Mouse (Mus musculus) heart, adult 18-20 months (tissue): ENCODE measurements around the gene Eomes. TPM values are rescaled to one million over a fixed set of nuclear protein-coding genes. Genes with fewer than 3 reads are reported as not detected.

Experiments used
- DNase-seq, 2 experiments: peaks; one replicate each; pipeline ENCODE4 v3.0.0; 2021 to 2022; ENCODE audit warnings: mixed read lengths in 1 of 2
- total RNA-seq, 2 experiments: library from RNA; stranded (reverse); gene quantifications; 2 replicates each; pipeline ENCODE4 v1.2.3; 2021

The Eomes gene
- total RNA-seq, 2 experiments from 2014 or later = 0.07 to 0.10 TPM

DNA sequence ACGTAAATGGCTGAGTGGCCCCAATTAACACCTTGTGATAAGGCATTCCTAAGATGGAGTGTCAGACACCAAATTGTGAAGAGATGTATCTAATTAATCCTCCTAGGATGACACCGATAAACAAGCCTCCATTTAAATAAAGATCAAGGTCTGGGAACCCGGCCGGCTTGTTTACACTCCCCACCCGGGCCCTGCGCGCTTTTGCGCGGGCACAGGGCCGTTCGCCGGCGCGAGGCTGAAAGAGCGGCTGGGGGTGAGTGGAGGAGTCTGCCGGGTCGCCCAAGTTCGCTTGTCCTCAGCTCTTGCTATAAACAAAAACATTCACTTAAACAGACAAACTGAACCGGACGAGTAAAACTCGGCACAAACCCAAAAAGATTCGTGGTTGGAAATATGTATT, 9.6 kb downstream of the Eomes start:
- peak in 1 of 2 experiments; percentile 42 for DNase-seq

DNA sequence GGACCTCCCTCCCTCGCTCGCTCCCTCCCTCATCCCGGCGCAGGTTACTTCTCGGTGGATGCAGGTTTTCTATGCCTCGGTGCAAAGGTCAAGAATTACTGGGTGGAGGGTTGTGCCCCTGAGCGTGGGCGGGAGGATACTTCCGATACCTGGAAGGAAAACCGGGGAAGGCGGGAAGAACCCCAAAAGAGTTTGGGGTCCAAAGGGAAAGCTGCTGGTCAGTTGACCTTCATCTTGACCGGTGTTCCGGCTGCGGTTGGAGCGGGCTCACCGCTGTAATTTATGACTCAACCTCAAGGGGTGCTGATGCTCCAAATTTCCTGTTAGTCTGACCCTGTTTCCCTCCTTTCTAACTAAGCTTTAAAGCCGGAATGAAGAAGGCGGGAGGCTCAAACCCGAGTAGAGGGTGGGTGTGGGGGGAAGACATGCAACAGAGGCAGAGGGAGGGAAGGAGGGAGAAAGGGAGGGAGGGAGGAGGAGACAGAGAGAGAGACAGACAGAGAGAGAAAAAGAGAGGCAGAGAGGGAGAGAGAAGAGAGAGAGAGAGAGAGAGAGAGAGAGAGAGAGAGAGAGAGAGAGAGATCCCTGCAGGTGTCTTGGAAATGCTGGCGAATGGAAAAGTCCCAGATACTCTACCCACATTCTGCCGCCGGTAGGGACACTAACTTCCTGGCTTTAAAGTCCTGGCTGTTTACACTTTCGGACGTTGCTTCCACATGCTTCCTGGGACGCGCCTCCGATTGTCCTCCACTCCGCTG, 10.3 kb downstream of the Eomes start:
- peak; percentile 60 to 77 for DNase-seq

DNA sequence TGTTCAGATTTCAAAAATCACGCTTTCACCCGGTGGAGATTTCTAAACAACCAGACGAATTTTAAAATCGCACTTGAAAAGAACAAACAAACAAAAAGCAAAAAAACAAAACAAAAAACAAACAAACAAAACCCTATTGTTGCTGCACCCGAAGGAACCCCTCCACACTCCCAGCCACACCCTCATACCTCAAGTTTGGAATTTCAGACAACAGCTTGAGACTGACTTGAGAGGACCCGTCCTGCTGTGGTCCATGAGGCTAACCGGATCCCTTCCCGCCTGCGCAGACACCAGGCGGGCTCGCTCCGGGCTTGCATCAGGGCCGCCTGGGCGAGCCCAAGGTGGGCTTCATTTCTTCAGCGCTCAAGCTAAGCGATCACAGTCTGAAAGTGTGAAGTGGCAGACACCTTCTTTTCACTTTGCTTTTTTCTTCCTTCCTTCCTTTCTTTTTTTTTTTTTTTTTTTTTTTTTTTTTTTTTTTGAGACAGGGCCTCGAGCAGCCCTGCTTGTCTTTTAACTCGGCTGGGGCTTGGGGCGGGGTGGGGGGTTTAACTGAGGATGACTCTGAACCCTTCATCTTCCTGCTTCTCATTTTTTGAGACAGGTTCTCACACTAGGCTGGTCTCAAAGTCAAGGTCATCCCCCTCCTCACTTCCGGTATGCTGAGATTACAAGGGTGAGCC, 11.0 kb downstream of the Eomes start:
- peak in 1 of 2 experiments; percentile 25 for DNase-seq

DNA sequence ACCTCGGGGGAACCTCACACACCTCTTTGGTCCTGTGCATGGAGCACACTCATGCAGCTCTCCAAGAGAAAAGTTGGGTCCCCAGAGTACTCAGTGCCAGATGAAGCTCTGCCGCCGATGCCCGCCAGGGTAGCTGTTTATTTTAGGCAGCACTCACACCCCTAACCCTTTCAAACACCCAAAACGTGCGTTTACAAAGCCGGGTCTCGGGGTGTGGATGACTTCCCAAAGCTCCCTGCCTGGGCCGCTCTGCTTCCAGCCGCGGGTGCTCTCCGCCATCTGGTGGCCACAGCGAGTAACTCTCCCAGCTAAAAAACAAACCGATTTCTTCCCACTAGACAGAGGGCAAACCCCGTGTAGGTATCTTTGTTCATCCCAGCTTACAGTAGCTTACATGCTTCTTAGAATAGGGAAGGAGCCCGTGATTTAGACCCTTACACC, 11.6 kb downstream of the Eomes start:
- peak; percentile 61 to 85 for DNase-seq

DNA sequence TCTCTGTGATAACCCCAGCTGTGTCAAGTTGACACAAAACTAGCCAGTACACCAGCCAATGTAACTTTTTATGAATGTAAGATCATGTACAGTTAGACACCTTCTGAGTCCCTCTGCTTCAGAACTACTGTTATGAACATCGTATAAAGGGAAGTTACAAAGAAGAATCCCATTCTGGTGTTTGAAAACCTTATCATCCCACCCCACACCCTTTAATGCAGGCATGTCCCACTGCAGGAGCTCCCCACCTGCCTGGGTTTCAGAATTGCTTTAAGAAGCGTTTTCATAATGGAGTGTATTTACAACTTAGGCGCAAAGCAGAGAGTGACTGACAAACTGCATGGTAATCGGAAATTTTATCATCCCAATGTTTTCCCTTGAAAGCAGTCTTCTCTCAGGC, 13.2 kb downstream of the Eomes start:
- no peak for DNase-seq

DNA sequence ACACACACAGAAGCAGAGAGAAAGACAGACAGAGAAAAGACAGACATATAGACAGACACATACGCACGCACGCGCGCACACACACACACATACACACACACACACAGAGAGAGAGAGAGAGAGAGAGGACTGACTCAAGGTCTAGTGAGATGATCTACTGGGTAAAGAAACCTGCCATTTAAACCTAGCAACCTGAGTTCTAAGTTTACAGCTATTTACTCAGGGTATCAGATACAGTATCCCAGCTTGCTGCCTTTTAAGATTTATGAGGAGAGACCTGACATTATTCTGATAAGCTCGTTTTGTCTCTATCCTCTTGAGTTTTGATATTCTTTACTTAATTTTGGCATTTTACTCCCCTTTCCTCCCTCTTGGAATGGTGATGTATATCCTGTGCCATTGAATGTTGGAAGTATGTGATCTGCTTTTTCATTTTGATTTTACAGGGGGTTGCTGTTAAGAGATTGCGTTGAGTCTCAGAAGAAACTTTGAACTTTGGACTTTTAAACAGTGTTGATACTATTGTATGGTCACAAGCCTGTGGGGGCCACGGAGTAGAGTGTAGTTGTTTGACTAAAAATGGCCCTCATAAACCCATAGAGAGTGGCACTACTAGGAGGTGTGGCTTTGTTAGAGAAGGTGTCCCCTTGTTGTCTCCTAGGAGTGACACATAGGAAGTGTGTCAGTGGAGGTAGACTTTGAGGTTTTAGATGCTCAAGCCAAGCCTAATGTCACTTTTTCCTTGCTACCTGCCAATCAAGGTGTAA, 15.1 kb downstream of the Eomes start:
- DNase-seq = no peak

DNA sequence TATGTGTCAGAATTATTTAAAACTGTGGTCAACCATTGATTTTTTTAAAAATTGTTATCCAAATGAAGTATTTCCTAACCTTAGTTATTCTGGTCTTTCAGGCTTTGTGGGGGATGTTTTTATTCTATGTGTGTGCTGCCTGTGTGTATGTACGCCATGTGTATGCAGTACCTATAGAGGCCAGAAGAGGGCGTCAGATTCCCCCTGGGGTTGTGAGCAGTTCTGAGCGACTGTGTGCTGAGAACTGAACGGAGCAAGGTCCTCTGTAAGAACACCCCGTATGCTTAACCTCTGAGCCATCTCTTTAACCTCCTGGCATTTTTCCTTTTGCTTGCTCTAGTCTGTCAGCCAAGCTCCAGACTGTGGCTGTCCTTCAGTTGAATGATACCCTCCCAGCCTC, 16.1 kb downstream of the Eomes start:
- no peak for DNase-seq

DNA sequence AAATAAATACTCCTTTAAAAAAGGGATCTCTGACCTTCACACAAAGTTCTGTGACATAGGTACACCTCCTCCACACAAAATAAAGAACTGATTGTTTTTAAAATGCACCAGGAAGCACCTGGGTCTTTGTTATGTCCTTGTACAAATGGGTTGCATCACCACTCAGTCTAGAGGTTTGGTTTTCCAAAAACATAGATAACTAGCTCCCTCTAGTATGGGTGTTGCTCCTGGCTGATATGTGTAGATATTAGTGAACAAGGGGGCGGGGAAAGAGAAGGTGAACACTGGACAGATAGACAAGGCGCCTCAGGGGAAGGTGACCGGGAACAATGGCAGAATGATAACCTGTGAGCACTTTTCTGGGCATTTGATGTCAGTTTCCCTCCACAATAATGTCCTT, 17.9 kb downstream of the Eomes start:
- no peak for DNase-seq

DNA sequence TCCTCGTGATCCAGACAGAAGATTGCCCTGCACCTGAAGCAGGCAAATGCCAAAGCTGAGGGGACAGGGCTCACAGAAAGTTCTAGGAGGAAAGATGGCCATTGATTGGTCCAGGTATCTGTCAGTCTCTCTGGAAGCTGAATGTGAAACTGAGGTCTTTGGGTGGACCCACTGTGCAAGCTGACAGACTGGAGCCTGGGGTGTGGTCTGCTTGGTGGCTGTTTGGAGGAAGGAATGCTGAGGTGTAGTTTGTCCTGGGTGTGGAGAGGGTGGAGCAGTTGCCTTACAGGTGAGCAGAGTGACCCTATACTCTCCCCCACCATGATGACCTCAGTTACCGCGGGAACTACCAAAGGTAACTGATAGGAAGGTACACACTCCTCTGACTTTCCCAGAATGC, 18.9 kb downstream of the Eomes start:
- no peak for DNase-seq

DNA sequence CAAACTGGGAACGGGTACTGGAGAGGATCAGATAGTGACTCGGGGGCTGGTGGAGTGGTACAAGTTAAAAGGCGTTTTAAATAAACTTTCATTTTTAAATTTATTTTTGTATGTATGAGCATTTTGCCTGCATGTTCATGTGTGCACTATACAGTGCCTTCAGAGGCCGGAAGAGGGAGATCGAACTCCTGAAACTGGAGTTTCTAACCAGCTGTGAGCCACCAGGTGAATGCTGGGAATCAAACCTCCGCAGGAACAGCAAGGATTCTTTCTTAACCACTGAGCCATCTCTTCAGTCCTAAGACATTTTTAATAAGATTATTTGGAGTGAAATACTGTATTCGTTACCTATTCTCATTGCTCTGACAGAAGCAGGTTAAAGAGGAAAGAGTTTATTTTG, 20.0 kb downstream of the Eomes start:
- no peak for DNase-seq

DNA sequence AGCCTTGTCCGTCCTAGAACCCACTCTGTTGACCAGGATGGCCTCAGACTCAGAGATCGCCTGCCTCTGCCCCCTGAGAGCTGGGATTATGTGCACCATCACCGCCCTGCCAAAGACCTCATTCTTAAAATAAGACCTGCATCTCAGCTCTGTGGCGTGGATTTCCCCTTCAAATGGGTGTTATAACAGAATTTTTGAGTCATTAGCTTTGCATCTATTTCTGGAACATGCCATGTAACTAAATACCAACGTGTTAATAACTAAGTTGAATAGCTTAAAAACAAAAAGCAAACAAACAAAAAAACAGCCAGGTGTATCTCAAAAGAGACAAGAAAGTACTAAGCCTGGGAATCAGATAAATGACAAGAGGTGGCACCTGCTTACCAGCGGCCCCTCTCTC, 23.0 kb downstream of the Eomes start:
- DNase-seq = no peak

DNA sequence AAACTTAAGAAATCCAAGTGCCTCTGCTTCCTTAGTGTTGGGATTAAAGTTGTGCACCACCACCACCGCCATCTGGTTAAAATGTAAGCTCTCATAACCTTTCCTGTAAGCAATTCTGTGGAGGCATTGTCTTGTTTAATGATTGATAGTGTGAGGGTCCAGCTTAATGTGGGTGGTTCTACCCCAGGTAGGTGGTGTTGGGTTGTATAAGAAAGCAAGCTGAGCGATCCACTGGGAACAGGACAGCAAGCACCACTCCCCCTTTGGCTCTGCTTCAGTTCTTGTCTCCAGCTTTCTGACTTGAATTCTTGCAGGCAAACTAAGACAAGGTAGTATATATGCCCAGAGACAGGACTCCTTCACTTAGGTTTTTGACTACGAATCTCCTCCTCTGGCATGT, 26.6 kb downstream of the Eomes start:
- DNase-seq = no peak

DNA sequence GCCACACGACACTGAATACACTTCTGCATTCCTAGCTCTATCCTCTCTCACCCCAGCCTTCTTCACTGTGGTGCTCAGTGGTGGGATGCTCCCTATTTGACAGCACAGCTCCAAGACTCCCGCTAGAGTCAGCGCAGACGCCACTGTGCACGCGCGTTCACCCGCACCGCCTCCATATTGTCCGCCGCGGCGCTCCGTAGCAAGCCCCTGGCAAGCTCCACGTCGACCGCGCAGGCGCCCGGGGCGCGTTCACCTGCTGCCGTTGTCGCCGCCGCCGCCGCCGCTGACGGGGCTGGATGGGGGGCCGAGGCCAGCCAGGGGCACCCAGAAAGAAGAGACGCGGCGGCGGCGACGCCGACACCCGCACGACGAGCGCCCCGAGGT, 28.0 kb downstream of the Eomes start, which contains the start of gene Golga4:
Gene Golga4 (plus strand): TSS at position 248 of the 384 bp plus-strand sequence.
- peak; percentile 94 to 96 for DNase-seq

DNA sequence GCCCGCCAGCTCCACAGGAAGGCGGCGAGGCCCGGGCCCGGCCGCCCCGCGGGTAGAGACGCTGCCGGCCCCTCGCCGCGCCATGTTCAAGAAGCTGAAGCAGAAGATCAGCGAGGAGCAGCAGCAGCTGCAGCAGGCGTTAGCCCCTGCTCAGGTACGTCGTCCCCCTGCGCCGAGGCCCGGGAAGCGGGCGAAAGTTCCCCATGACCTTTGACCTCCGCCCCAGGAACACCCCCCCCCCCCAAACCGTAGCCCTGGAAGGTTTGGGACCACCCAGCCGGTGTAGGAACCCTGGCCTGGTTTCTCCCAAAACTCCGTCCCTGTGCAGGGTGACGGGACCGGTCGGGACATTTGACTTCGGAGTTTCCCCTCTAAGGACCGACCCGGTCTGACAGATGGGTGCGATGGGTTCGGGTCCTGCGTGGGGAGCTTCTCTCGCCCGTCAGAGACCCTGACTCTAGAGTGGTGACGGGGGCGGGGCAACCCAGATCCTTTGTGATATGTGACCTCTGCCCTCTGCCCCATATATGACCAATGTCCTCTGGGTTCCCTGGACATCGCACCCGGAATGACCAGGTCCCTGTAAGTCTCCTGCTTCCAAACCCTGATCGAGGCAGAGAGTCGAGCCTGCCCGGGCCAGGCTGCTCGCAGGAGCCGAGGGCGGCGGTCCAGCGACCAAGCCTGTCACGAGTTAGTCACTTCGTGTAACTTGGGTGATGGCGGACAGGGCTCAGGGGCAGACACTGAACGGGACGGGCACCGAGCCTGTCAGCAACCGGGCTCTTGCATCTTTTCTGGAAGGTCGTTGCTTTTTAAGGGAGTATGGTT, 28.6 kb downstream of the Eomes start:
- DNase-seq = peak; percentile 60 to 66

DNA sequence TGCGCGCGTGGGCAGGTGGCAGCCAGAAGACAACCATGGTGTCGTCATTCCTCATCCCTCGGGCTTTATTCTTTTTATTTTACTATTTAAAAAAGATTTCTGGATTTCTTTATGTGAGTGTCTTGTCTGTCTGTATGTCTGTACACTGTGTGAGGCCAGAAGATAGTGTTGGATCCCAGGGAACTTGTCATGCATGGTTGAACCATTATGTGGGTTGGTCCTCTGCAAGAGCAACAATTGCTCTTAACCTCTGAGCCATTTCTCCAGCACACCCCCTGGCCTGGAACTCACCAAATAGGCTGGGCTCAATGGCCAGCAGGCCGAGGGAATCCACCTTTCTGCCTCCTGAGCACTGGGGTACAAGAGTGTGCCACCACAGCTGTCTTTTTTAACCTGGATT, 29.5 kb downstream of the Eomes start:
- no peak for DNase-seq

DNA sequence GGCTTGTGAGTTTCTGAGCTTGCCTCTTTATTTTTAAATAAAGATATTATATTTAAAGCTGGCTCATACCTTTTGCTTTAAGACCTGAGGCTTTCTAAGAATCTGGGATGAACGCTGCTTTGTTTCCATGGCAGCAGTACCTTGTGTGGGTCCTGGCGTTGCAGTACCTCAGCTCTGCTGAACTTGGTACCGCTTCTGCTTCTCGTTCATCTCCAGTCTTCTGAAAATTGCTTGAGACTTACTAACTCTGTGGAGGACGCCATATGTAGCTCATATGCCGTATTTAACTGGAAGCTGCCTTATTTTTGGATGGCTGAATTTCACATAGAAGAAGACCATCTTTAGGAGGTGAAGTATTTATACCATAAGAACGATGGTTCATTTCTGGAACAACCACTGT, 30.6 kb downstream of the Eomes start:
- DNase-seq = no peak

DNA sequence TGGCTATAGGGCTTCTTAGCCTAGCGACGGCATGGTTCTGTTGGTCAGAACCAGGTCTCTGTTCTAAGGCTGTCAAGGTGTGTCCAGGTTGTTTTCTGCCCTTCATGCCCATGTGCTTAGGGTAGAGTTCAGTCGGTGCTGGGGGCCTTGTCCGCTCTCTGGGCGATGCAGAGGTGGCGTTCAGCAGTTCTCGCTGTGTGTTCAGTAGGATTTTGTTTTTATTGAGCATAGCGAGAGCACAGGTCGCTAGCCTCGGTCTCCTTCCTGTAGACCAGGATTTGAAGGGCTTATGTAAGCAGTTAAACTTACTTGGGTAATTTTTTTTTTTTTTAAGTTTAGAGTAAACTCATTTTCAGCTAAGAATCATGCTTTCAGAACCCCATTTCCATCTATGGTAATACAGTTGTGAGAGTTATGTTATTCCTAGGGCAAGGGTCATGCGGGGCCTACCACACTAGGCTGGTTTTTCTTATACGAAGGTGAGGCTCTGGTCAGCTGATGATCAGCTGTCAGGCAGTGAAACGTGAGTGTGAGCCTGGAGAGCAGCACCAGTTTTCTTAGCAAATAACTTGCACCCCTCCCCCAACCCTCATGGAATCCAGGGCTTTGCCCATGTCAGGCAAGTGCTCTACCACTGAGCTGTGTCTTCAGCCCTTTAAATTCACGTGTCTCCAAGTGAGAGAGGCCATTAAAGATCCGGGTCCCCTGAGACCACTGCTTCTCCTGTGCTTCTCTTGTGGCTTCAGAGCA, 33.1 kb downstream of the Eomes start:
- no peak for DNase-seq

DNA sequence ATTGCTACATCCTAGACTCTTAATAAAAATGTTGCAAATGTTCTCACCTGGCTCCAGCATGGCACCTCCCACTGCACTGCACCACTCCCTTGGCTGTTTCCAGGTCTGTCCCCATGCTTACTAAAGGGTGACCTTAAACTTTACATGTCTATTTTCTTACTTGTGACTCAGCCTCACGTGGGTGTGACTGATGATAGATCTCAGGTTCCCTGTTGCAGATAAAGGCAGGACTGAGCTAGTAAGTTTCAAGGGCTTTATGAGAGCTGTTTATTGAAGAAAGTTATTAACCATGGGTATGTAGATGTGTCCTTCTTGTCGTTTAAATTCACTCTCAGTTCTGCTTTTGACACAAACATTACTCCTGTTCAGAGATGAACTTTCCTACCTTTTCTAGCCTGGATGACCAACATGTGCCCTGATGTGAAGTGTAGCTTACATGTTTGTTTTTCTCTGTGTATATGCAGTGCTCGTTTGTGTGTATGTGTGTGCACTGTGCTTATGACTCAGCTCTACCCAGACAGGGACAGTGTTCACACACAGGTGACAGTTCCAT, 34.7 kb downstream of the Eomes start:
- peak; percentile 66 to 73 for DNase-seq

DNA sequence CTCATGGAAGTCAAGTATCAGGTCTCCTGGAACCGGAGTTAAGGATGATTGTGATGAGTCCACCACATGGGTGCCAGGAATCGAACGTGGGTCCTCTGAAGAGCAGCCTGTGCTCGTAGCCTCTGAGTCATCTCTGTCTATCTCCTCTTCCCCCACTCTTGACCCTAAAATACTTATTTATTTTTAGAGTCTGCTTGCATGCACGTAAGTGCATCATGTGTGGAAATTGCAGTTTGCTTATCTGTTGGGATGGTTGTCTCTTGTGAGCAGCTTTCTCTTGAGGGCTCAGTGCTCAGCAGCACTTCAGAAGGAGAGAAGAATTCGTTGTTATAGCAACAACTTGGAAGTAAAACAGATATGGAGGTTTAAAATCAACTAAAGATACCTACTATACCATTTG, 37.5 kb downstream of the Eomes start:
- peak in 1 of 2 experiments; percentile 26 for DNase-seq

DNA sequence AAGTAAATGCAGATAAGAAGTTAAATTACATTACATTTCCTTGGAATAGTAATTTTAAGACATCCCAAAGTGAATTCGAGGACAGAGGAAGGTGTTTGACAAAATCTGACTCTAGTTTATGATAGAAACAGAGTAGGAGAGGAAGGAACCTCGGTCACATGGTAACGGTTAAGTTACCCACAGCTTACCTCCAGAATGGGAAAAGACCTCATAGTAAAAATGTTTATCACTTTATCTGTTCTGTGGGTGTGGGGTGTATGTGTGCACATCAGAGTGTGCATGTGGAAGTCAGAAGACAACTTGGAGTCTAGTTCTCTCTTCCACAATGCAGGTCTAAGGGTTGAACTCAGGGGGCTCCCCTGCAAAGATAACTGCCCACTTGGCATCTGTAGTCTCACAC, 38.1 kb downstream of the Eomes start:
- DNase-seq = no peak

DNA sequence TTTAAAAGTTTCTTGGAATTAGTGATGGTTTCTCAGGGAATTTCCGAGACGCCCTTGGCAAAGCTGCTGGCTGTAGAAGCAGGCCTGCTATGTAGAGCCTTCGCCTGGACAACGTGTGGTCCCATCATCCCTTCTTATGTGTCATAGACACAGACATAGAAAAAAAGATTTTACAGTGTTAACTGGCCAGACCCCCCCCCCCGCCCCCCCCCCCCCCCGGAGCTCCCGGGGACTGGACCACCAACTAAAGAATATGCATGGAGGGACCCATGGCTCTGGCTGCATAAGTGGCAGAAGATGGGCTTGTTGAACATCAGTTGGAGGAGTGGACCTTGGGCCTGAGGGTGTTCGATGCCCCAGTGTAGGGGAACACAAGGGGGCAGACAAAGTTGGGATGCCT, 39.6 kb downstream of the Eomes start:
- DNase-seq = no peak
